Mouse (Mus musculus) naive thymus-derived CD4-positive, alpha-beta T cell, adult 2 months (primary cell): ENCODE measurements around the gene Lce1i.
"Not testable (repeated sequence)": the region's sequence is repeated elsewhere in the genome, so short reads cannot be mapped to it uniquely, and the experiment has no call there.

ENCODE experiments used
- DNase-seq: peaks from one replicate; pipeline ENCODE4 v3.0.0-alpha.2; 2011; ENCODE audit warnings: low read depth

Lce1i gene

GRCm38 (mm10) chr3:92778799-92779198 lies at the start of gene Lce1i:
TSS of gene Lce1i (minus strand) at chr3:92778899.
- no peak for DNase-seq

- DNase-seq: no peak
Observed at GRCm38 (mm10) chr3:92827108-92827507, 48.4 kb upstream of the Lce1i start, which contains the start of gene Kprp. TSS of gene Kprp (minus strand) at chr3:92827247.

- no peak for DNase-seq
Observed at GRCm38 (mm10) chr3:92825808-92826207, 47.1 kb upstream of the Lce1i start.

- DNase-seq: not testable (repeated sequence)
Observed at GRCm38 (mm10) chr3:92816036-92816435, 37.3 kb upstream of the Lce1i start.

- DNase-seq: no peak
Observed at GRCm38 (mm10) chr3:92815581-92815980, 36.9 kb upstream of the Lce1i start.

- DNase-seq: no peak
Observed at GRCm38 (mm10) chr3:92807791-92808190, 29.1 kb upstream of the Lce1i start, which contains the start of gene Lce1k. TSS of gene Lce1k (minus strand) at chr3:92807891.

GRCm38 (mm10) chr3:92790414-92790813 lies 11.7 kb upstream of the Lce1i start, which contains the start of gene Lce1j:
TSS of gene Lce1j (minus strand) at chr3:92790514.
- no peak for DNase-seq

- DNase-seq: no peak
Observed at GRCm38 (mm10) chr3:92771573-92771972, 7.1 kb downstream of the Lce1i start.

GRCm38 (mm10) chr3:92764965-92765364 lies 13.7 kb downstream of the Lce1i start, which contains the start of gene Lce1h:
TSS of gene Lce1h (minus strand) at chr3:92765065.
- no peak for DNase-seq

- DNase-seq: no peak
Observed at GRCm38 (mm10) chr3:92753197-92753596, 25.5 kb downstream of the Lce1i start.

- DNase-seq: no peak
Observed at GRCm38 (mm10) chr3:92752238-92752637, 26.5 kb downstream of the Lce1i start, which contains the start of gene Lce1g. TSS of gene Lce1g (minus strand) at chr3:92752338.

GRCm38 (mm10) chr3:92738996-92739395 lies 39.7 kb downstream of the Lce1i start, which contains the start of gene Gm38119:
TSS of gene Gm38119 (minus strand) at chr3:92739096.
- DNase-seq: no peak
